Mouse (Mus musculus): Measurements from ENCODE around the gene Lrg1.

GRCm38 (mm10) chr17:56079921-56080320 lies 41.9 kb downstream of the Lrg1 start:
- TF ChIP-seq HCFC1 (IDR thresholded peaks at IDR 0.05; ENCODE audit: low read depth, low read length) (no peak), USF2 (conservative IDR thresholded peaks at IDR 0.05; ENCODE audit: low read depth, low read length) (no peak), CHD1 (IDR thresholded peaks at IDR 0.05; ENCODE audit: low read depth, low read length) (no peak), CTCF (conservative IDR thresholded peaks at IDR 0.05 in 1 of 2, IDR thresholded peaks at IDR 0.05 in 1 of 2; ENCODE audit: low read depth in 2 of 2, low read length in 2 of 2) (no peak), BHLHE40 (IDR thresholded peaks at IDR 0.05; ENCODE audit: low read depth, low read length) (no peak), POLR2A (IDR thresholded peaks at IDR 0.05; ENCODE audit: low read depth, low read length) (no peak), ZC3H11A (IDR thresholded peaks at IDR 0.05; ENCODE audit: low read depth, low read length) (no peak), EP300 (IDR thresholded peaks at IDR 0.05; ENCODE audit: low read length) (no peak), ZNF384 (IDR thresholded peaks at IDR 0.05; ENCODE audit: low read depth, low read length) (no peak), RAD21 (IDR thresholded peaks at IDR 0.05; ENCODE audit: low read depth, low read length) (no peak)

Measured in CH12.LX (cell line).